Mouse (Mus musculus) kidney, embryonic 16.5 days (tissue): Measurements from ENCODE around the gene Podn. TPM values are rescaled to one million over a fixed set of nuclear protein-coding genes. Genes with fewer than 3 reads are reported as not detected.

Source experiments
- ATAC-seq: fragments of 200-750 bp; cut with Nextera tagmentation; 2 replicates; pipeline ENCODE4 v1.8.0; 2017; ENCODE audit warnings: moderate TSS enrichment; ENCODE audit not compliant: low FRiP score, low TSS enrichment
- H3K27ac ChIP-seq: fragments of 300-500 bp; sonication (generic); 2 replicates; pipeline ENCODE4 v1.5.1; 2014; ENCODE audit warnings: low read length
- H3K27me3 ChIP-seq: fragments of 300-500 bp; sonication (generic); 2 replicates; pipeline ENCODE4 v1.6.1; 2014; ENCODE audit warnings: low read length, control low read depth, mixed read lengths; ENCODE audit not compliant: insufficient read depth
- H3K36me3 ChIP-seq: fragments of 300-500 bp; sonication (generic); 2 replicates; pipeline ENCODE4 v1.6.1; 2014; ENCODE audit warnings: low read length, control low read depth, mixed read lengths; ENCODE audit not compliant: insufficient read depth
- H3K4me1 ChIP-seq: fragments of 300-500 bp; sonication (generic); 2 replicates; pipeline ENCODE4 v1.6.1; 2014; ENCODE audit warnings: low read length, control low read depth, mixed read lengths; ENCODE audit not compliant: insufficient read depth
- H3K4me2 ChIP-seq: fragments of 300-500 bp; sonication (generic); replicated peaks from 2 replicates; pipeline ENCODE4 v1.6.1; 2014; ENCODE audit warnings: low read depth, low read length
- H3K4me3 ChIP-seq: fragments of 300-500 bp; sonication (generic); 2 replicates; pipeline ENCODE4 v1.5.1; 2014; ENCODE audit warnings: mild to moderate bottlenecking, low read length
- H3K9ac ChIP-seq: fragments of 300-500 bp; sonication (generic); replicated peaks from 2 replicates; pipeline ENCODE4 v1.6.1; 2014; ENCODE audit warnings: low read length
- H3K9me3 ChIP-seq: fragments of 300-500 bp; sonication (generic); 2 replicates; pipeline ENCODE4 v1.6.1; 2016; ENCODE audit warnings: low read length, control low read depth
- WGBS: fragments of 180-500 bp; shearing (Covaris S2); extraction: QIAGEN DNeasy Blood & Tissue Kit; methylation state at CpG from one replicate; pipeline ENCODE4 v1.1.7; 2014; 5-methylcytosine and 5-hydroxymethylcytosine counted together
- polyA plus RNA-seq: library from polyadenylated mRNA; unstranded; fragments of >200 nt; fragmentation: Nextera tagmentation; extraction: Ambion mirVana; gene quantifications from 2 replicates; pipeline ENCODE4 v1.2.1, GENCODE M21; 2015

Gene Podn
- polyA plus RNA-seq, 1 experiment from 2014 or later, result 0.82 TPM

GRCm38 (mm10) chr4:108057247-108057646 is 39.0 kb downstream of the Podn start:
- Histone ChIP-seq H3K9me3 (no peaks in the 10 kb centered on the region), H3K27ac (no peak overlapping the region), H3K36me3 (peaks cover 48% of the 10 kb centered on the region), H3K9ac (no peak overlapping the region), H3K4me1 (no peaks in the 10 kb centered on the region), H3K4me2 (no peak overlapping the region), H3K4me3 (no peak overlapping the region), H3K27me3 (no peaks in the 10 kb centered on the region)
- ATAC-seq, result no peak
- WGBS, result 95% methylated on average over 2 of the region's 2 CpGs

GRCm38 (mm10) chr4:108055873-108056272 is 40.4 kb downstream of the Podn start:
- no peaks in the 10 kb centered on the region for H3K27me3 ChIP-seq
- H3K9me3 ChIP-seq, result no peaks in the 10 kb centered on the region
- no peak overlapping the region for H3K9ac ChIP-seq
- whole genome bisulfite sequencing, result 65% methylated on average over 10 of the region's 10 CpGs
- no peak for ATAC-seq
- no peaks in the 10 kb centered on the region for H3K4me1 ChIP-seq
- H3K27ac ChIP-seq, result no peak overlapping the region
- H3K4me2 ChIP-seq, result no peak overlapping the region
- H3K4me3 ChIP-seq, result no peak overlapping the region
- H3K36me3 ChIP-seq, result peaks cover 48% of the 10 kb centered on the region

- no peaks in the 10 kb centered on the region for H3K9me3 ChIP-seq
- ATAC-seq, result no peak
- no peak overlapping the region for H3K4me3 ChIP-seq
- WGBS, result 88% methylated on average over 8 of the region's 8 CpGs
- peaks cover 45% of the 10 kb centered on the region for H3K36me3 ChIP-seq
- H3K27me3 ChIP-seq, result no peaks in the 10 kb centered on the region
- H3K4me1 ChIP-seq, result no peaks in the 10 kb centered on the region
- H3K4me2 ChIP-seq, result no peak overlapping the region
- no peak overlapping the region for H3K9ac ChIP-seq
- no peak overlapping the region for H3K27ac ChIP-seq
These were observed 43.6 kb downstream of the Podn start for GRCm38 (mm10) chr4:108052673-108053072.

- Histone ChIP-seq H3K36me3 (peaks cover 47% of the 10 kb centered on the region), H3K4me3 (no peak overlapping the region), H3K9me3 (no peaks in the 10 kb centered on the region), H3K9ac (no peak overlapping the region), H3K4me2 (no peak overlapping the region), H3K27ac (no peak overlapping the region), H3K4me1 (no peaks in the 10 kb centered on the region), H3K27me3 (no peaks in the 10 kb centered on the region)
- ATAC-seq, result no peak
- WGBS, result 86% methylated on average over 10 of the region's 10 CpGs
These were observed 44.5 kb downstream of the Podn start for GRCm38 (mm10) chr4:108051687-108052274.

GRCm38 (mm10) chr4:108046136-108046535 is 50.1 kb downstream of the Podn start:
- no peaks in the 10 kb centered on the region for H3K4me1 ChIP-seq
- H3K4me3 ChIP-seq, result no peak overlapping the region
- no peak overlapping the region for H3K27ac ChIP-seq
- H3K36me3 ChIP-seq, result peaks cover 43% of the 10 kb centered on the region
- no peak overlapping the region for H3K4me2 ChIP-seq
- ATAC-seq, result no peak
- H3K9ac ChIP-seq, result no peak overlapping the region
- H3K9me3 ChIP-seq, result no peaks in the 10 kb centered on the region
- no peaks in the 10 kb centered on the region for H3K27me3 ChIP-seq
- WGBS, result 88% methylated on average over 8 of the region's 8 CpGs

- no peaks in the 10 kb centered on the region for H3K4me1 ChIP-seq
- no peak for ATAC-seq
- peaks cover 37% of the 10 kb centered on the region for H3K36me3 ChIP-seq
- no peaks in the 10 kb centered on the region for H3K9me3 ChIP-seq
- H3K9ac ChIP-seq, result no peak overlapping the region
- no peak overlapping the region for H3K4me3 ChIP-seq
- H3K27me3 ChIP-seq, result no peaks in the 10 kb centered on the region
- WGBS, result 65% methylated on average over 19 of the region's 19 CpGs
- no peak overlapping the region for H3K27ac ChIP-seq
- no peak overlapping the region for H3K4me2 ChIP-seq
These were observed 50.8 kb downstream of the Podn start for GRCm38 (mm10) chr4:108045136-108046107.

GRCm38 (mm10) chr4:108037027-108037426 is 59.2 kb downstream of the Podn start:
- H3K27me3 ChIP-seq, result peaks cover 16% of the 10 kb centered on the region
- H3K4me2 ChIP-seq, result no peak overlapping the region
- H3K27ac ChIP-seq, result no peak overlapping the region
- no peak overlapping the region for H3K9ac ChIP-seq
- WGBS, result 76% methylated on average over 8 of the region's 8 CpGs
- H3K4me3 ChIP-seq, result no peak overlapping the region
- ATAC-seq, result no peak
- H3K4me1 ChIP-seq, result peaks cover 3% of the 10 kb centered on the region; the same call in 1 of the 2 replicates
- no peaks in the 10 kb centered on the region for H3K9me3 ChIP-seq
- no peaks in the 10 kb centered on the region for H3K36me3 ChIP-seq

- Histone ChIP-seq H3K4me1 (peaks cover 19% of the 10 kb centered on the region), H3K4me2 (no peak overlapping the region), H3K27me3 (peaks cover 36% of the 10 kb centered on the region), H3K4me3 (no peak overlapping the region), H3K9me3 (no peaks in the 10 kb centered on the region), H3K27ac (no peak overlapping the region), H3K36me3 (no peaks in the 10 kb centered on the region), H3K9ac (no peak overlapping the region)
- ATAC-seq, result no peak
- 80% methylated on average over 8 of the region's 8 CpGs for WGBS
These were observed 63.0 kb downstream of the Podn start for GRCm38 (mm10) chr4:108033041-108033764.

- H3K27ac ChIP-seq, result no peak overlapping the region
- peak overlapping the region; percentile 67 for H3K9ac ChIP-seq
- ATAC-seq, result no peak
- no peaks in the 10 kb centered on the region for H3K36me3 ChIP-seq
- 27% methylated on average over 11 of the region's 11 CpGs for WGBS
- peaks cover 36% of the 10 kb centered on the region for H3K27me3 ChIP-seq
- H3K4me1 ChIP-seq, result peaks cover 19% of the 10 kb centered on the region
- peak overlapping the region; percentile 64 for H3K4me3 ChIP-seq
- H3K4me2 ChIP-seq, result peak overlapping the region; percentile 99
- no peaks in the 10 kb centered on the region for H3K9me3 ChIP-seq
These were observed 63.8 kb downstream of the Podn start for GRCm38 (mm10) chr4:108032352-108032849.
